Mouse (Mus musculus): Measurements from ENCODE around the gene Skap1. TPM values are rescaled to one million over a fixed set of nuclear protein-coding genes. Genes with fewer than 3 reads are reported as not detected.

Skap1 gene
- polyA plus RNA-seq, 1 experiment = 0.48 TPM

GRCm38 (mm10) chr11:96596301-96596700 is 131.9 kb downstream of the Skap1 start:
- H3K36me3 ChIP-seq (ENCODE audit: control insufficient read depth, insufficient read depth, low read length, poor library complexity, severe bottlenecking) = no peaks in the 10 kb centered on the region
- TF ChIP-seq EP300 (IDR thresholded peaks at IDR 0.05; ENCODE audit: insufficient read depth, low read depth, low read length) (no peak), CTCF (IDR thresholded peaks at IDR 0.05; ENCODE audit: low read depth, low read length) (no peak), POLR2A (IDR thresholded peaks at IDR 0.05; ENCODE audit: insufficient read depth, low read length) (no peak)
- H3K4me1 ChIP-seq (ENCODE audit: control insufficient read depth, insufficient read depth, low read length) = no peaks in the 10 kb centered on the region
- no peak overlapping the region for H3K9ac ChIP-seq (ENCODE audit: low read depth, poor library complexity, severe bottlenecking)
- no peak overlapping the region for H3K27ac ChIP-seq (ENCODE audit: insufficient read depth, low read length)
- no peaks in the 10 kb centered on the region for H3K9me3 ChIP-seq (replicated peaks; ENCODE audit: control insufficient read depth, insufficient read depth, low read length, poor library complexity, severe bottlenecking)
- H3K27me3 ChIP-seq (ENCODE audit: control insufficient read depth, insufficient read depth, low read length, poor library complexity, severe bottlenecking) = no peaks in the 10 kb centered on the region
- H3K4me3 ChIP-seq (ENCODE audit: low read depth, low read length) = no peak overlapping the region

DNA sequence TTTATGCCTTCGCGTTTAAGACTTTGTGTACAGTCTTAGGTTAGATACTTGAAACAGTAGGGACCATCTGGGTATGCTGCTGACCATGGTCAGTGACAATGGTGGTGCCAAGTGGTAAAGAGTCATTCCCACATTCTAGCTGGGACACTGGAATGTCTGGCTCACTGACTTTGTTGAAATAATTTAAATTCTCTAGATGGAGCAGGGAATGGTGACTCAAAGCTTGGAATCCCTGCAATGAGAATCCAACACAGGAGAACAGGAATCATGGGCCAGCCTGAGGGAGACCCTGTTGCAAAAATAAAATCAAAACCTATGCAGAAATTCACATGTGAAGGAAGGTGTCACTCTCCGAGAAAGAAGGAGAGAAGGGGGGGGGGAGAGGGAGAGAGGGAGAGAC is 138.4 kb downstream of the Skap1 start:
- Histone ChIP-seq H3K9ac (ENCODE audit: low read depth, poor library complexity, severe bottlenecking) (no peak overlapping the region), H3K27ac (ENCODE audit: insufficient read depth, low read length) (no peak overlapping the region), H3K27me3 (ENCODE audit: control insufficient read depth, insufficient read depth, low read length, poor library complexity, severe bottlenecking) (no peaks in the 10 kb centered on the region; the same call in 1 of the 2 replicates), H3K36me3 (ENCODE audit: control insufficient read depth, insufficient read depth, low read length, poor library complexity, severe bottlenecking) (no peaks in the 10 kb centered on the region), H3K9me3 (replicated peaks; ENCODE audit: control insufficient read depth, insufficient read depth, low read length, poor library complexity, severe bottlenecking) (no peaks in the 10 kb centered on the region), H3K4me1 (ENCODE audit: control insufficient read depth, insufficient read depth, low read length) (no peaks in the 10 kb centered on the region), H3K4me3 (ENCODE audit: low read depth, low read length) (no peak overlapping the region)
- TF ChIP-seq EP300 (IDR thresholded peaks at IDR 0.05; ENCODE audit: insufficient read depth, low read depth, low read length) (no peak), POLR2A (IDR thresholded peaks at IDR 0.05; ENCODE audit: insufficient read depth, low read length) (no peak), CTCF (IDR thresholded peaks at IDR 0.05; ENCODE audit: low read depth, low read length) (no peak)

GRCm38 (mm10) chr11:96604306-96604705 is 139.9 kb downstream of the Skap1 start:
- H3K27ac ChIP-seq (ENCODE audit: insufficient read depth, low read length) = no peak overlapping the region

GRCm38 (mm10) chr11:96604751-96605450 is 140.5 kb downstream of the Skap1 start:
- Histone ChIP-seq H3K27me3 (ENCODE audit: control insufficient read depth, insufficient read depth, low read length, poor library complexity, severe bottlenecking) (no peaks in the 10 kb centered on the region; the same call in 1 of the 2 replicates), H3K4me1 (ENCODE audit: control insufficient read depth, insufficient read depth, low read length) (no peaks in the 10 kb centered on the region), H3K9ac (ENCODE audit: low read depth, poor library complexity, severe bottlenecking) (no peak overlapping the region), H3K9me3 (replicated peaks; ENCODE audit: control insufficient read depth, insufficient read depth, low read length, poor library complexity, severe bottlenecking) (no peaks in the 10 kb centered on the region), H3K4me3 (ENCODE audit: low read depth, low read length) (no peak overlapping the region), H3K27ac (ENCODE audit: insufficient read depth, low read length) (no peak overlapping the region), H3K36me3 (ENCODE audit: control insufficient read depth, insufficient read depth, low read length, poor library complexity, severe bottlenecking) (no peaks in the 10 kb centered on the region)
- TF ChIP-seq EP300 (IDR thresholded peaks at IDR 0.05; ENCODE audit: insufficient read depth, low read depth, low read length) = no peak
- no peak for TF ChIP-seq POLR2A (IDR thresholded peaks at IDR 0.05; ENCODE audit: insufficient read depth, low read length)

More at GRCm38 (mm10) chr11:96604306-96604705, 139.9 kb downstream of the Skap1 start:
- Histone ChIP-seq H3K27me3 (ENCODE audit: control insufficient read depth, insufficient read depth, low read length, poor library complexity, severe bottlenecking) (no peaks in the 10 kb centered on the region; the same call in 1 of the 2 replicates), H3K9me3 (replicated peaks; ENCODE audit: control insufficient read depth, insufficient read depth, low read length, poor library complexity, severe bottlenecking) (no peaks in the 10 kb centered on the region), H3K9ac (ENCODE audit: low read depth, poor library complexity, severe bottlenecking) (no peak overlapping the region), H3K4me1 (ENCODE audit: control insufficient read depth, insufficient read depth, low read length) (no peaks in the 10 kb centered on the region), H3K36me3 (ENCODE audit: control insufficient read depth, insufficient read depth, low read length, poor library complexity, severe bottlenecking) (no peaks in the 10 kb centered on the region), H3K4me3 (ENCODE audit: low read depth, low read length) (no peak overlapping the region)
- TF ChIP-seq POLR2A (IDR thresholded peaks at IDR 0.05; ENCODE audit: insufficient read depth, low read length) = no peak
- TF ChIP-seq CTCF (IDR thresholded peaks at IDR 0.05; ENCODE audit: low read depth, low read length) = no peak
- TF ChIP-seq EP300 (IDR thresholded peaks at IDR 0.05; ENCODE audit: insufficient read depth, low read depth, low read length) = no peak

- no peaks in the 10 kb centered on the region; the same call in 1 of the 2 replicates for H3K27me3 ChIP-seq (ENCODE audit: control insufficient read depth, insufficient read depth, low read length, poor library complexity, severe bottlenecking)
- TF ChIP-seq POLR2A (IDR thresholded peaks at IDR 0.05; ENCODE audit: insufficient read depth, low read length) (no peak), EP300 (IDR thresholded peaks at IDR 0.05; ENCODE audit: insufficient read depth, low read depth, low read length) (no peak), CTCF (IDR thresholded peaks at IDR 0.05; ENCODE audit: low read depth, low read length) (no peak)
- no peak overlapping the region for H3K9ac ChIP-seq (ENCODE audit: low read depth, poor library complexity, severe bottlenecking)
- no peak overlapping the region for H3K4me3 ChIP-seq (ENCODE audit: low read depth, low read length)
- H3K27ac ChIP-seq (ENCODE audit: insufficient read depth, low read length) = no peak overlapping the region
- no peaks in the 10 kb centered on the region for H3K9me3 ChIP-seq (replicated peaks; ENCODE audit: control insufficient read depth, insufficient read depth, low read length, poor library complexity, severe bottlenecking)
- no peaks in the 10 kb centered on the region for H3K4me1 ChIP-seq (ENCODE audit: control insufficient read depth, insufficient read depth, low read length)
- no peaks in the 10 kb centered on the region for H3K36me3 ChIP-seq (ENCODE audit: control insufficient read depth, insufficient read depth, low read length, poor library complexity, severe bottlenecking)
Observed at GRCm38 (mm10) chr11:96605516-96605915, 141.1 kb downstream of the Skap1 start.

DNA sequence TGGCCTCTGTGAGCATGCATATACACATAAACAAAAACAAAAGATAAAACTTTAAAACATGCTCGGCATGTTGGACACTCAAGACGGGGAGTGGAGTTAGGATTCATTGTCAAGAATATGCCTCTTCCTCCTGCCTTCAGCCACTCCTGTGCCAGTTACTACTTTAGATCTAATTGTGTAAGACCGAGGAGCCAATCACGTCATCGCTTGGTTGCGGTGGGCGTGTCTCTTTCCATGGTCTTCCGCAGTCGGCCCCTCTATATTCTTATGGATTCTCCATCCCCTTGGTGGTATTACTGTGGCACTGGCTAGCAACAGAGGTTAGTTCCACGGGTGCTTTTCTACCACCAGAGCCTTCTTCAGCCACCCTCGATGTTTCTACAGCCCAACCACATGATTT is 148.2 kb downstream of the Skap1 start:
- Histone ChIP-seq H3K4me1 (ENCODE audit: control insufficient read depth, insufficient read depth, low read length) (no peaks in the 10 kb centered on the region), H3K4me3 (ENCODE audit: low read depth, low read length) (no peak overlapping the region), H3K9me3 (replicated peaks; ENCODE audit: control insufficient read depth, insufficient read depth, low read length, poor library complexity, severe bottlenecking) (no peaks in the 10 kb centered on the region), H3K27ac (ENCODE audit: insufficient read depth, low read length) (no peak overlapping the region), H3K27me3 (ENCODE audit: control insufficient read depth, insufficient read depth, low read length, poor library complexity, severe bottlenecking) (no peaks in the 10 kb centered on the region), H3K36me3 (ENCODE audit: control insufficient read depth, insufficient read depth, low read length, poor library complexity, severe bottlenecking) (no peaks in the 10 kb centered on the region), H3K9ac (ENCODE audit: low read depth, poor library complexity, severe bottlenecking) (no peak overlapping the region)
- TF ChIP-seq CTCF (IDR thresholded peaks at IDR 0.05; ENCODE audit: low read depth, low read length) (no peak), EP300 (IDR thresholded peaks at IDR 0.05; ENCODE audit: insufficient read depth, low read depth, low read length) (no peak), POLR2A (IDR thresholded peaks at IDR 0.05; ENCODE audit: insufficient read depth, low read length) (no peak)

All from ES-Bruce4 (cell line).